Mouse (Mus musculus) ES-E14 (cell line): ENCODE data around the gene Nipa2.

Experiments used
- CHD2 ChIP-seq: IDR thresholded peaks from 2 replicates; pipeline ENCODE4 v1.6.1; 2014; ENCODE audit warnings: mild to moderate bottlenecking, low read depth, low read length, inconsistent platforms
- HCFC1 ChIP-seq: IDR thresholded peaks from 2 replicates; pipeline ENCODE4 v1.6.1; 2012; ENCODE audit warnings: low read length, inconsistent platforms, borderline replicate concordance; ENCODE audit not compliant: insufficient read depth
- MAFK ChIP-seq: IDR thresholded peaks from 2 replicates; pipeline ENCODE4 v1.6.1; 2014; ENCODE audit warnings: mild to moderate bottlenecking, low read depth, low read length, inconsistent platforms; ENCODE audit not compliant: insufficient read depth
- ZC3H11A ChIP-seq: IDR thresholded peaks from 2 replicates; pipeline ENCODE4 v1.6.1; 2012; ENCODE audit warnings: low read depth, mild to moderate bottlenecking, inconsistent platforms, low read length, borderline replicate concordance

DNA sequence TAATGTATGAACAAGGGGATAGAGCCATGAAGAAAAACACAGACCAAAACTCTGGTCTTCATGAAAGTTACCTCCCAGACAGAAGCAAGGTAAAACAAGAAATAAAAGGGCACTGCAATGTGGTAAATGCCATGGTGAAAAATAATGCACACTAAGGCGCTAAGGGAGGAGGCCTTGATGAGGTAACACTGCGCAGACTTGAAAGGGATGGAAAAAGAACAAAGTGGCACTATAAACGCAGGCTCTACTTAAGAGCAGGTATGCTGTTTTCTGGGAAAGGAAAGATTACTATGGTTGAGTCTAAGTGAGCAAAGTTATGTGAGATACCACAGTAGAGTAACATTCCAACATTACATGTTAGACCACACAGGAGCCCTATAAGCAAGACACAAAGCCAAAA, 2.5 kb downstream of the Nipa2 start:
- TF ChIP-seq HCFC1 (no peak), CHD2 (no peak), ZC3H11A (no peak), MAFK (no peak)
